Mouse (Mus musculus): ENCODE data around the gene Prn. TPM values are rescaled to one million over a fixed set of nuclear protein-coding genes. Genes with fewer than 3 reads are reported as not detected.

Prn gene
- total RNA-seq, 2 experiments from 2014 or later, result 2.9 TPM; not detected in 1

GRCm38 (mm10) chr2:131907311-131907710, 2.4 kb upstream of the Prn start:
- DNase-seq, result no peak

GRCm38 (mm10) chr2:131908351-131908861, 1.4 kb upstream of the Prn start:
- DNase-seq, result no peak

GRCm38 (mm10) chr2:131908906-131909305, 851 bp upstream of the Prn start:
- DNase-seq, result no peak

- no peak for DNase-seq
Observed at GRCm38 (mm10) chr2:131910847-131911246, 1.1 kb downstream of the Prn start.

GRCm38 (mm10) chr2:131911341-131911740, 1.6 kb downstream of the Prn start:
- DNase-seq, result no peak

- DNase-seq, result no peak
Observed at GRCm38 (mm10) chr2:131912526-131913258, 2.9 kb downstream of the Prn start.

- DNase-seq, result no peak
Observed at GRCm38 (mm10) chr2:131932275-131932902, 22.6 kb downstream of the Prn start.

- no peak for DNase-seq
Observed at GRCm38 (mm10) chr2:131933013-131933412, 23.3 kb downstream of the Prn start.

- no peak for DNase-seq
Observed at GRCm38 (mm10) chr2:131933598-131933997, 23.8 kb downstream of the Prn start.

- no peak for DNase-seq
Observed at GRCm38 (mm10) chr2:131934243-131934642, 24.5 kb downstream of the Prn start.

GRCm38 (mm10) chr2:131935390-131936105, 25.8 kb downstream of the Prn start:
- DNase-seq, result peak; percentile 58

- DNase-seq, result no peak
Observed at GRCm38 (mm10) chr2:131936410-131936809, 26.7 kb downstream of the Prn start.

- DNase-seq, result peak; percentile 69
Observed at GRCm38 (mm10) chr2:131939404-131940111, 29.8 kb downstream of the Prn start.

GRCm38 (mm10) chr2:131940506-131940905, 30.7 kb downstream of the Prn start:
- DNase-seq, result no peak

GRCm38 (mm10) chr2:131941501-131941900, 31.7 kb downstream of the Prn start:
- DNase-seq, result no peak

- DNase-seq, result no peak
Observed at GRCm38 (mm10) chr2:131944370-131944769, 34.6 kb downstream of the Prn start.

GRCm38 (mm10) chr2:131945225-131945624, 35.5 kb downstream of the Prn start:
- no peak for DNase-seq

- no peak for DNase-seq
Observed at GRCm38 (mm10) chr2:131945765-131946164, 36.0 kb downstream of the Prn start.

GRCm38 (mm10) chr2:131946351-131946750, 36.6 kb downstream of the Prn start:
- DNase-seq, result no peak

- no peak for DNase-seq
Observed at GRCm38 (mm10) chr2:131948156-131948555, 38.4 kb downstream of the Prn start.

GRCm38 (mm10) chr2:131948916-131949639, 39.3 kb downstream of the Prn start:
- no peak for DNase-seq

Data from heart, postnatal 4 days (tissue).